Comparison of ENCODE assay signal across 11 mouse cellular contexts in the genomic region with DNA sequence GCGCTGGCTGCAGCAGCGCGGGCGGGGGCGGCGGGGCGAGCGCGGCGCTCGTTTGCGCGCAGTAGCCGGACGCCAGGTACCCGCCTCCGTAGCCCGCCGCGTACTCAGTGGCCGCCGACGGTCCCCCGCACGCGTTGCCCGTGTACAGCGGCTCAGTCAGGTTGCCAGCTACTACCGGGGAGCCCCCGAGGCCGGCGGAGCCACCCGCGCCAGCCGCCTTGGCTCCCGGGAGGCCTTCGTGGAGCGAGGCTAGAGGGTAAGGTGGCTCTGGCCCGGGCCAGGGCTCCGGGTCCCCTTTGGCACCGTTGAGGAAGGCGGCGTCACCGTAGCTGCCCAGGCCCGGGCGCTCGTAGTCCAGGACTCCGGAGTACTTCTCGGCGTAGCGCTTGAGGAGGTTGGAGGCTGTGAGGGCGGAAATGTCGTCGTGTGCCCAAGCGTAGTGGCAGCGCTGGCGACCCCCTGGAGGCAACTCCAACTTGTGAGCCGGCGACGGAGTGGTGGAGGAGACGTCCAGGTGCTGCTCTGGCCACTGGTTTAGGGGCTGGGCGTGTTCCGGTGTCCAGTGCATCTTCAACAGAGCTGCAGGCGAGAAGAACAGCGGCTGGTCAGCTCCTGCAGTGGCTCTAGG. TPM values are rescaled to one million over a fixed set of nuclear protein-coding genes. Genes with fewer than 3 reads are reported as not detected.
DNase-seq lines count a peak whose midpoint lies in the region; ATAC-seq and TF ChIP-seq lines count a peak whose summit lies in the region.
"Had no signal": no experiment of that assay in that cellular context is flagged by ENCODE, and none has a peak within 500 bp of the region (broad histone marks: within the 10 kb centered on the region; RNA-seq: fewer than 3 reads in every experiment).

No protein-coding gene starts in this region.

- H3K27me3 ChIP-seq in heart, embryonic 13.5 days (replicated peaks) = peaks cover 98% of the 10 kb centered on the region
- peaks cover 12% of the 10 kb centered on the region for H3K27me3 ChIP-seq in heart, adult 2 months (ENCODE audit: control insufficient read depth, insufficient read depth, low read length)
- H3K27me3 ChIP-seq in hindbrain, embryonic 14.5 days (ENCODE audit: control insufficient read depth, insufficient read depth, low read length) = peaks cover 42% of the 10 kb centered on the region
- peaks cover 90% of the 10 kb centered on the region for H3K27me3 ChIP-seq in midbrain, embryonic 13.5 days

- H3K27ac ChIP-seq in heart, embryonic 13.5 days (replicated peaks) = no peak overlapping the region
- H3K27ac ChIP-seq in heart, adult 2 months = no peak overlapping the region
- H3K27ac ChIP-seq in hindbrain, embryonic 14.5 days = no peak overlapping the region
- H3K27ac ChIP-seq in midbrain, embryonic 13.5 days = no peak overlapping the region

- H3K79me2 ChIP-seq in heart, adult 2 months (replicated peaks; ENCODE audit: control insufficient read depth, insufficient read depth, low read length) = no peaks in the 10 kb centered on the region

- H3K4me1 ChIP-seq in heart, embryonic 13.5 days = peaks cover 14% of the 10 kb centered on the region
- H3K4me1 ChIP-seq in heart, adult 2 months (ENCODE audit: control insufficient read depth, insufficient read depth, low read length) = no peaks in the 10 kb centered on the region
- H3K4me1 ChIP-seq in hindbrain, embryonic 14.5 days (replicated peaks; ENCODE audit: control insufficient read depth, insufficient read depth, low read length) = no peaks in the 10 kb centered on the region; the same call in 1 of the 2 replicates
- peaks cover 26% of the 10 kb centered on the region for H3K4me1 ChIP-seq in midbrain, embryonic 13.5 days (replicated peaks)

- H3K4me2 ChIP-seq in heart, embryonic 13.5 days = peak overlapping the region; percentile 76
- H3K4me2 ChIP-seq in hindbrain, embryonic 14.5 days (replicated peaks) = peak overlapping the region; percentile 55
- peak overlapping the region; percentile 62 for H3K4me2 ChIP-seq in midbrain, embryonic 13.5 days (replicated peaks)

- H3K36me3 ChIP-seq in heart, embryonic 13.5 days = peaks cover 11% of the 10 kb centered on the region; the same call in 1 of the 2 replicates
- no peaks in the 10 kb centered on the region for H3K36me3 ChIP-seq in heart, adult 2 months (ENCODE audit: control insufficient read depth, insufficient read depth, low read length)
- H3K36me3 ChIP-seq in hindbrain, embryonic 14.5 days (replicated peaks; ENCODE audit: control insufficient read depth, insufficient read depth) = no peaks in the 10 kb centered on the region
- H3K36me3 ChIP-seq in midbrain, embryonic 13.5 days = no peaks in the 10 kb centered on the region

- WGBS in heart, embryonic 13.5 days = 9% methylated on average over 53 of the region's 65 CpGs
- 60% methylated on average over 65 of the region's 65 CpGs for WGBS in heart, adult 2 months
- WGBS in hindbrain, embryonic 14.5 days = 11% methylated on average over 57 of the region's 65 CpGs
- WGBS in midbrain, embryonic 13.5 days = 5% methylated on average over 64 of the region's 65 CpGs

- H3K4me3 ChIP-seq in heart, embryonic 13.5 days = peak overlapping the region; percentile 53
- H3K4me3 ChIP-seq in heart, adult 2 months = no peak overlapping the region
- H3K4me3 ChIP-seq in hindbrain, embryonic 14.5 days (replicated peaks; ENCODE audit: low read length) = peak overlapping the region; percentile 35
- peak overlapping the region; percentile 43 for H3K4me3 ChIP-seq in midbrain, embryonic 13.5 days (replicated peaks)

- TF ChIP-seq POLR2A in heart, adult 2 months (IDR thresholded peaks at IDR 0.05; ENCODE audit: insufficient read depth, low read depth, low read length) = no peak

- intact Hi-C loops in heart, adult 2 months (cut with DNase I) = no loop called here

- no peak for TF ChIP-seq CTCF in heart, adult 2 months (IDR thresholded peaks at IDR 0.05)

- no peaks in the 10 kb centered on the region for H3K9me3 ChIP-seq in heart, embryonic 13.5 days
- H3K9me3 ChIP-seq in hindbrain, embryonic 14.5 days (ENCODE audit: control insufficient read depth, low read length) = no peaks in the 10 kb centered on the region
- H3K9me3 ChIP-seq in midbrain, embryonic 13.5 days = no peaks in the 10 kb centered on the region

- H3K9ac ChIP-seq in heart, embryonic 13.5 days = peak overlapping the region; percentile 70
- no peak overlapping the region for H3K9ac ChIP-seq in heart, adult 2 months (ENCODE audit: low read depth, low read length)
- peak overlapping the region; percentile 42; the same call in 1 of the 2 replicates for H3K9ac ChIP-seq in hindbrain, embryonic 14.5 days
- peak overlapping the region; percentile 56 for H3K9ac ChIP-seq in midbrain, embryonic 13.5 days (replicated peaks)

- no peak for DNase-seq in heart, adult 2 months
- DNase-seq in ZHBTc4 (ENCODE audit: low read depth, low spot score) = peak; percentile 52
- DNase-seq in hindbrain, embryonic 14.5 days (ENCODE audit: low spot score) = no peak
- DNase-seq in layer of hippocampus, postnatal 36 days = no peak
- DNase-seq in spleen, postnatal 10 days (ENCODE audit: low spot score in 2 of 2) = no peak

- TF ChIP-seq EP300 in heart, adult 2 months (IDR thresholded peaks at IDR 0.05; ENCODE audit: insufficient read depth, low read depth, low read length) = no peak

- no peak for ATAC-seq in heart, embryonic 13.5 days (ENCODE audit: extremely low read depth, insufficient number of reproducible peaks, low FRiP score, low TSS enrichment)
- ATAC-seq in hindbrain, embryonic 14.5 days (ENCODE audit: low FRiP score) = no peak
- ATAC-seq in midbrain, embryonic 13.5 days = 0 out of 2 replicates have a peak, but pooled peaks have one; percentile 20
- no peak for ATAC-seq in megakaryocyte-erythroid progenitor cell, adult 5-6 weeks (replicated peaks; ENCODE audit: low FRiP score, low TSS enrichment, poor library complexity, severe bottlenecking)

RNA-seq across cellular contexts. Expression of a gene that starts 6.7 kb away (rescaled TPM):
- polyA plus RNA-seq in heart, embryonic 13.5 days (2015; fragmentation: Nextera tagmentation; extraction: Ambion mirVana) = not detected in 2 replicates
- total RNA-seq in heart, adult 2 months (2021) = not detected
- not detected in 2 replicates for polyA plus RNA-seq in heart, adult 2 months (2012; rRNA removed)
- not detected in 2 replicates for polyA plus RNA-seq in hindbrain, embryonic 14.5 days (2014; fragmentation: Nextera tagmentation; extraction: Ambion mirVana)
- not detected in 2 replicates for polyA plus RNA-seq in midbrain, embryonic 13.5 days (2015; fragmentation: Nextera tagmentation; extraction: Ambion mirVana)
- not detected in 2 replicates for total RNA-seq in megakaryocyte-erythroid progenitor cell, adult 5-6 weeks (2014; fragmentation: Nextera tagmentation)
- total RNA-seq in megakaryocyte-erythroid progenitor cell, adult 5-6 weeks (2017) = not detected in 2 replicates
- total RNA-seq in layer of hippocampus, postnatal 36 days (2021) = not detected
- total RNA-seq: gastrocnemius, postnatal 25 days; megakaryocyte, adult 5-6 weeks had no signal
- polyA plus RNA-seq: brain, embryonic 14.5 days had no signal

RNA-seq across cellular contexts. Expression of a gene that starts 24.4 kb away (rescaled TPM):
- 0.08 and 0.09 TPM in 2 replicates for polyA plus RNA-seq in heart, embryonic 13.5 days (2015; fragmentation: Nextera tagmentation; extraction: Ambion mirVana)
- 1 to 10 TPM in 1 of 2 experiments, under 1 TPM in 1; 0.86 to 1.3 TPM for total RNA-seq in heart, adult 2 months (2021)
- 1.6 and 1.9 TPM in 2 replicates for polyA plus RNA-seq in heart, adult 2 months (2012; rRNA removed)
- 0.16 and 0.17 TPM in 2 replicates for polyA plus RNA-seq in hindbrain, embryonic 14.5 days (2014; fragmentation: Nextera tagmentation; extraction: Ambion mirVana)
- polyA plus RNA-seq in midbrain, embryonic 13.5 days (2015; fragmentation: Nextera tagmentation; extraction: Ambion mirVana) = 0.11 and 0.15 TPM in 2 replicates
- total RNA-seq in megakaryocyte-erythroid progenitor cell, adult 5-6 weeks (2014; fragmentation: Nextera tagmentation) = not detected in 2 replicates
- total RNA-seq in megakaryocyte-erythroid progenitor cell, adult 5-6 weeks (2017) = not detected in 2 replicates
- total RNA-seq in layer of hippocampus, postnatal 36 days (2021) = 1 to 10 TPM; 1.1 to 1.2 TPM
